Mouse (Mus musculus): Measurements from ENCODE around the gene Olfr1255.

- TF ChIP-seq EP300 (optimal IDR thresholded peaks at IDR 0.05), result no peak
- TF ChIP-seq CTCF (IDR thresholded peaks at IDR 0.05; ENCODE audit: low read depth), result no peak
These were observed 1.1 kb upstream of the Olfr1255 start for GRCm38 (mm10) chr2:89810751-89811150.
